Mouse (Mus musculus) olfactory bulb, adult 2 months (tissue): Measurements from ENCODE around the gene Nrcam. TPM values are rescaled to one million over a fixed set of nuclear protein-coding genes. Genes with fewer than 3 reads are reported as not detected.

ENCODE experiments used
- H3K27ac ChIP-seq: fragments of 200-500 bp; 2 replicates; pipeline ENCODE4 v1.5.1; 2012; ENCODE audit warnings: low read depth, low read length; ENCODE audit not compliant: insufficient read depth
- H3K4me1 ChIP-seq: fragments of 200-500 bp; 2 replicates; pipeline ENCODE4 v1.6.1; 2012; ENCODE audit warnings: low read length; ENCODE audit not compliant: control insufficient read depth, insufficient read depth
- H3K4me3 ChIP-seq: fragments of 200-500 bp; 2 replicates; pipeline ENCODE4 v1.5.1; 2012; ENCODE audit warnings: mild to moderate bottlenecking, low read depth, low read length, moderate library complexity; ENCODE audit not compliant: insufficient read depth
- CTCF ChIP-seq: fragments of 200-500 bp; IDR thresholded peaks from 2 replicates; pipeline ENCODE4 v1.5.1; 2012; ENCODE audit warnings: low read depth, mild to moderate bottlenecking, low read length, moderate library complexity; ENCODE audit not compliant: insufficient read depth
- POLR2A ChIP-seq: fragments of 200-500 bp; IDR thresholded peaks from 2 replicates; pipeline ENCODE4 v1.6.1; 2012; ENCODE audit warnings: mild to moderate bottlenecking, low read depth, low read length, moderate library complexity; ENCODE audit not compliant: insufficient read depth
- WGBS: fragments of 180-500 bp; shearing (Covaris S2); methylation state at CpG from one replicate; pipeline ENCODE4 v1.1.7; 2018; 5-methylcytosine and 5-hydroxymethylcytosine counted together
- polyA plus RNA-seq: library from polyadenylated mRNA; stranded (reverse); fragments of >200 nt; gene quantifications from 2 replicates; pipeline ENCODE4 v1.2.4, GENCODE M21; 2012; ENCODE audit warnings: low replicate concordance; ENCODE audit not compliant: missing spikeins, insufficient read depth, insufficient read length

The Nrcam gene
- polyA plus RNA-seq, 1 experiment: 445 TPM

- H3K4me1 ChIP-seq: peaks cover 3% of the 10 kb centered on the region
- no peak overlapping the region for H3K27ac ChIP-seq
- H3K4me3 ChIP-seq: no peak overlapping the region
- no peak for TF ChIP-seq CTCF
- TF ChIP-seq POLR2A: no peak
- WGBS: 44% methylated on average over 3 of the region's 3 CpGs
These were observed 17.5 kb downstream of the Nrcam start for GRCm38 (mm10) chr12:44346143-44346542.

GRCm38 (mm10) chr12:44355116-44355515 is 26.4 kb downstream of the Nrcam start:
- no peaks in the 10 kb centered on the region for H3K4me1 ChIP-seq
- H3K27ac ChIP-seq: no peak overlapping the region
- 71% methylated on average over 4 of the region's 4 CpGs for WGBS
- no peak for TF ChIP-seq CTCF
- no peak overlapping the region for H3K4me3 ChIP-seq

GRCm38 (mm10) chr12:44357460-44357859 is 28.8 kb downstream of the Nrcam start:
- WGBS: 27% methylated on average over 3 of the region's 3 CpGs
- Histone ChIP-seq H3K27ac (no peak overlapping the region), H3K4me3 (no peak overlapping the region), H3K4me1 (no peaks in the 10 kb centered on the region)
- TF ChIP-seq POLR2A (no peak), CTCF (no peak)

GRCm38 (mm10) chr12:44357881-44358280 is 29.2 kb downstream of the Nrcam start:
- WGBS: 51% methylated on average over 1 of the region's 1 CpGs
- Histone ChIP-seq H3K27ac (no peak overlapping the region), H3K4me1 (no peaks in the 10 kb centered on the region), H3K4me3 (no peak overlapping the region)
- no peak for TF ChIP-seq CTCF
- TF ChIP-seq POLR2A: no peak

GRCm38 (mm10) chr12:44371076-44371710 is 42.5 kb downstream of the Nrcam start:
- TF ChIP-seq CTCF: no peak
- TF ChIP-seq POLR2A: no peak
- WGBS: 17% methylated on average over 3 of the region's 3 CpGs
- peaks cover 5% of the 10 kb centered on the region for H3K4me1 ChIP-seq
- H3K27ac ChIP-seq: no peak overlapping the region
- no peak overlapping the region for H3K4me3 ChIP-seq

- WGBS: 48% methylated on average over 6 of the region's 6 CpGs
- no peak for TF ChIP-seq POLR2A
- TF ChIP-seq CTCF: no peak
- Histone ChIP-seq H3K4me1 (peaks cover 5% of the 10 kb centered on the region), H3K27ac (0 out of 2 replicates have a peak overlapping the region, but pooled peaks have one; percentile 5), H3K4me3 (no peak overlapping the region)
These were observed 47.3 kb downstream of the Nrcam start for GRCm38 (mm10) chr12:44375956-44376355.

GRCm38 (mm10) chr12:44378431-44379161 is 49.9 kb downstream of the Nrcam start:
- Histone ChIP-seq H3K4me3 (no peak overlapping the region), H3K4me1 (peaks cover 10% of the 10 kb centered on the region), H3K27ac (no peak overlapping the region)
- WGBS: 57% methylated on average over 8 of the region's 8 CpGs
- TF ChIP-seq POLR2A: no peak
- no peak for TF ChIP-seq CTCF

- no peak for TF ChIP-seq POLR2A
- TF ChIP-seq CTCF: no peak
- WGBS: 36% methylated on average over 4 of the region's 4 CpGs
- peak overlapping the region; percentile 29; the same call in 1 of the 2 replicates for H3K27ac ChIP-seq
These were observed 52.1 kb downstream of the Nrcam start for GRCm38 (mm10) chr12:44380805-44381204.

GRCm38 (mm10) chr12:44386398-44386797 is 57.7 kb downstream of the Nrcam start:
- no peak overlapping the region for H3K27ac ChIP-seq
- WGBS: 59% methylated on average over 7 of the region's 7 CpGs
- no peak overlapping the region for H3K4me3 ChIP-seq
- H3K4me1 ChIP-seq: peaks cover 6% of the 10 kb centered on the region; the same call in 1 of the 2 replicates
- TF ChIP-seq CTCF (no peak), POLR2A (no peak)

More at GRCm38 (mm10) chr12:44380805-44381204, 52.1 kb downstream of the Nrcam start:
- Histone ChIP-seq H3K4me3 (no peak overlapping the region), H3K4me1 (peaks cover 5% of the 10 kb centered on the region; the same call in 1 of the 2 replicates)
